18 mouse cellular contexts compared by ENCODE assay signal in genomic region chr11:68778855-68779254, GRCm38 (mm10).
DNase-seq lines count a peak whose midpoint lies in the region; ATAC-seq lines count a peak whose summit lies in the region.
"Had no signal": no experiment of that assay in that cellular context is flagged by ENCODE, and none has a peak within 500 bp of the region (broad histone marks: within the 10 kb centered on the region; RNA-seq: fewer than 3 reads in every experiment).

No protein-coding gene starts in this region.

- intact Hi-C loops in heart, postnatal 25 days (cut with DNase I): no loop called here

- no peaks in the 10 kb centered on the region for H3K9me3 ChIP-seq in heart, embryonic 13.5 days
- H3K9me3 ChIP-seq in neural tube, embryonic 14.5 days (ENCODE audit: control insufficient read depth, low read length): no peaks in the 10 kb centered on the region
- H3K9me3 ChIP-seq: forebrain, embryonic 10.5 days; forebrain, embryonic 13.5 days; heart, embryonic 12.5 days; hindbrain, embryonic 12.5 days; hindbrain, embryonic 15.5 days had no signal

- no peaks in the 10 kb centered on the region for H3K27me3 ChIP-seq in heart, embryonic 13.5 days (replicated peaks)
- H3K27me3 ChIP-seq in neural tube, embryonic 14.5 days (ENCODE audit: control insufficient read depth, insufficient read depth, low read length): no peaks in the 10 kb centered on the region
- H3K27me3 ChIP-seq: forebrain, embryonic 13.5 days; heart, embryonic 12.5 days; hindbrain, embryonic 12.5 days; hindbrain, embryonic 15.5 days had no signal

- H3K4me2 ChIP-seq in heart, embryonic 13.5 days: no peak overlapping the region
- H3K4me2 ChIP-seq in neural tube, embryonic 14.5 days (ENCODE audit: low read depth, low read length): no peak overlapping the region
- H3K4me2 ChIP-seq: forebrain, embryonic 13.5 days; heart, embryonic 12.5 days; hindbrain, embryonic 12.5 days; hindbrain, embryonic 15.5 days had no signal

- H3K4me3 ChIP-seq in heart, embryonic 13.5 days: no peak overlapping the region
- no peak overlapping the region for H3K4me3 ChIP-seq in neural tube, embryonic 14.5 days (ENCODE audit: low read depth, low read length)
- H3K4me3 ChIP-seq: forebrain, embryonic 10.5 days; forebrain, embryonic 13.5 days; heart, embryonic 12.5 days; hindbrain, embryonic 12.5 days; hindbrain, embryonic 15.5 days had no signal

- peak; percentile 57 for DNase-seq in cerebellum, adult 9-10 months
- no peak for DNase-seq in cerebellum, adult 11 months
- no peak for DNase-seq in heart, postnatal 25 days (ENCODE audit: low spot score)
- DNase-seq in neural tube, embryonic 10.5 days (ENCODE audit: extremely low spot score, low spot score): no peak
- DNase-seq: adrenal gland, adult 2 months; adrenal gland, postnatal 14 days; gastrocnemius, postnatal 25 days; heart, adult 18-20 months; heart, postnatal 14 days had no signal

- H3K9ac ChIP-seq in heart, embryonic 13.5 days: 0 out of 2 replicates have a peak overlapping the region, but pooled peaks have one; percentile 19
- 0 out of 2 replicates have a peak overlapping the region, but pooled peaks have one; percentile 7 for H3K9ac ChIP-seq in neural tube, embryonic 14.5 days (replicated peaks; ENCODE audit: low read depth, low read length)
- H3K9ac ChIP-seq: forebrain, embryonic 13.5 days; heart, embryonic 12.5 days; hindbrain, embryonic 12.5 days; hindbrain, embryonic 15.5 days had no signal

- no peak overlapping the region for H3K27ac ChIP-seq in heart, embryonic 13.5 days (replicated peaks)
- H3K27ac ChIP-seq in neural tube, embryonic 14.5 days (ENCODE audit: low read depth, low read length): no peak overlapping the region
- H3K27ac ChIP-seq: forebrain, embryonic 10.5 days; forebrain, embryonic 13.5 days; hindbrain, embryonic 12.5 days; hindbrain, embryonic 15.5 days had no signal

- H3K36me3 ChIP-seq in heart, embryonic 13.5 days: peaks cover 94% of the 10 kb centered on the region
- H3K36me3 ChIP-seq in neural tube, embryonic 14.5 days (ENCODE audit: control insufficient read depth, insufficient read depth, low read length): peaks cover 38% of the 10 kb centered on the region

- no peak for ATAC-seq in heart, embryonic 13.5 days (ENCODE audit: extremely low read depth, insufficient number of reproducible peaks, low FRiP score, low TSS enrichment)
- ATAC-seq in neural tube, embryonic 14.5 days (ENCODE audit: low read depth): no peak
- ATAC-seq: CD4-positive, CD25-positive, alpha-beta regulatory T cell, adult 4 months; forebrain, embryonic 13.5 days; intestine, postnatal 0 days had no signal

- peaks cover 32% of the 10 kb centered on the region for H3K4me1 ChIP-seq in heart, embryonic 13.5 days
- H3K4me1 ChIP-seq in neural tube, embryonic 14.5 days (ENCODE audit: control insufficient read depth, insufficient read depth, low read length): 0 out of 2 replicates have a peak, but pooled peaks cover 5% of the 10 kb centered on the region
- H3K4me1 ChIP-seq: forebrain, embryonic 10.5 days; hindbrain, embryonic 15.5 days had no signal
